Mouse (Mus musculus) hindbrain, embryonic 13.5 days (tissue): ENCODE data around the gene Wnt1. TPM values are rescaled to one million over a fixed set of nuclear protein-coding genes. Genes with fewer than 3 reads are reported as not detected.

ENCODE experiments used
- ATAC-seq: fragments of 200-750 bp; cut with Nextera tagmentation; 2 replicates; pipeline ENCODE4 v1.8.0; 2017; ENCODE audit warnings: moderate TSS enrichment; ENCODE audit not compliant: low FRiP score
- H3K27ac ChIP-seq: fragments of 300-500 bp; sonication (generic); 2 replicates; pipeline ENCODE4 v1.5.1; 2015; ENCODE audit warnings: inconsistent platforms, mild to moderate bottlenecking, moderate library complexity
- H3K27me3 ChIP-seq: fragments of 300-500 bp; sonication (generic); 2 replicates; pipeline ENCODE4 v1.6.1; 2015; ENCODE audit warnings: mild to moderate bottlenecking, inconsistent platforms
- H3K36me3 ChIP-seq: fragments of 300-500 bp; sonication (generic); 2 replicates; pipeline ENCODE4 v1.6.1; 2015; ENCODE audit warnings: mild to moderate bottlenecking, inconsistent platforms
- H3K4me1 ChIP-seq: fragments of 300-500 bp; sonication (generic); replicated peaks from 2 replicates; pipeline ENCODE4 v1.6.1; 2015; ENCODE audit warnings: inconsistent platforms
- H3K4me2 ChIP-seq: fragments of 300-500 bp; sonication (generic); 2 replicates; pipeline ENCODE4 v1.6.1; 2015; ENCODE audit warnings: inconsistent platforms, mild to moderate bottlenecking, moderate library complexity
- H3K4me3 ChIP-seq: fragments of 300-500 bp; sonication (generic); 2 replicates; pipeline ENCODE4 v1.5.1; 2015; ENCODE audit warnings: mild to moderate bottlenecking, inconsistent platforms
- H3K9ac ChIP-seq: fragments of 300-500 bp; sonication (generic); 2 replicates; pipeline ENCODE4 v1.6.1; 2015; ENCODE audit warnings: mild to moderate bottlenecking, inconsistent platforms
- H3K9me3 ChIP-seq: fragments of 300-500 bp; sonication (generic); 2 replicates; pipeline ENCODE4 v1.6.1; 2016; ENCODE audit warnings: inconsistent platforms
- WGBS: fragments of 180-500 bp; shearing (Covaris S2); methylation state at CpG from one replicate; pipeline ENCODE4 v1.1.7; 2015; 5-methylcytosine and 5-hydroxymethylcytosine counted together
- polyA plus RNA-seq: library from polyadenylated mRNA; unstranded; fragments of >200 nt; fragmentation: Nextera tagmentation; extraction: Ambion mirVana; gene quantifications from 2 replicates; pipeline ENCODE4 v1.2.1, GENCODE M21; 2015

Gene Wnt1
- polyA plus RNA-seq, 1 experiment from 2014 or later: 4.6 TPM

- no peaks in the 10 kb centered on the region for H3K27me3 ChIP-seq
- no peaks in the 10 kb centered on the region for H3K9me3 ChIP-seq
- peak overlapping the region; percentile 77 for H3K4me2 ChIP-seq
- no peak for ATAC-seq
- H3K27ac ChIP-seq: peak overlapping the region; percentile 20; the same call in 1 of the 2 replicates
- peaks cover 50% of the 10 kb centered on the region for H3K36me3 ChIP-seq
- H3K4me3 ChIP-seq: no peak overlapping the region
- 63% methylated on average over 12 of the region's 12 CpGs for WGBS
- H3K9ac ChIP-seq: no peak overlapping the region
- peaks cover 18% of the 10 kb centered on the region for H3K4me1 ChIP-seq
These were observed 42.8 kb downstream of the Wnt1 start for GRCm38 (mm10) chr15:98832161-98833058.

- Histone ChIP-seq H3K9ac (no peak overlapping the region), H3K4me2 (no peak overlapping the region), H3K36me3 (peaks cover 54% of the 10 kb centered on the region), H3K27ac (no peak overlapping the region), H3K4me3 (no peak overlapping the region), H3K4me1 (peaks cover 18% of the 10 kb centered on the region), H3K9me3 (no peaks in the 10 kb centered on the region), H3K27me3 (no peaks in the 10 kb centered on the region)
- ATAC-seq: no peak
- WGBS: 89% methylated on average over 11 of the region's 11 CpGs
These were observed 43.6 kb downstream of the Wnt1 start for GRCm38 (mm10) chr15:98833281-98833680.

GRCm38 (mm10) chr15:98834059-98834458 lies 44.4 kb downstream of the Wnt1 start:
- no peak overlapping the region for H3K4me2 ChIP-seq
- WGBS: 87% methylated on average over 13 of the region's 13 CpGs
- no peak for ATAC-seq
- H3K27ac ChIP-seq: no peak overlapping the region
- peak overlapping the region; percentile 46; the same call in 1 of the 2 replicates for H3K9ac ChIP-seq
- H3K9me3 ChIP-seq: no peaks in the 10 kb centered on the region
- no peaks in the 10 kb centered on the region for H3K27me3 ChIP-seq
- H3K4me1 ChIP-seq: peaks cover 16% of the 10 kb centered on the region
- no peak overlapping the region for H3K4me3 ChIP-seq
- H3K36me3 ChIP-seq: peaks cover 62% of the 10 kb centered on the region

- H3K27me3 ChIP-seq: no peaks in the 10 kb centered on the region
- H3K4me2 ChIP-seq: no peak overlapping the region
- no peak overlapping the region for H3K27ac ChIP-seq
- peaks cover 7% of the 10 kb centered on the region for H3K4me1 ChIP-seq
- no peak for ATAC-seq
- no peaks in the 10 kb centered on the region for H3K9me3 ChIP-seq
- peaks cover 75% of the 10 kb centered on the region for H3K36me3 ChIP-seq
- no peak overlapping the region for H3K9ac ChIP-seq
- H3K4me3 ChIP-seq: no peak overlapping the region
- WGBS: 95% methylated on average over 14 of the region's 14 CpGs
These were observed 45.6 kb downstream of the Wnt1 start for GRCm38 (mm10) chr15:98835291-98835690.

GRCm38 (mm10) chr15:98837006-98837742 lies 47.5 kb downstream of the Wnt1 start:
- no peaks in the 10 kb centered on the region for H3K9me3 ChIP-seq
- WGBS: 95% methylated on average over 21 of the region's 21 CpGs
- ATAC-seq: no peak
- H3K4me3 ChIP-seq: no peak overlapping the region
- H3K27ac ChIP-seq: no peak overlapping the region
- H3K4me2 ChIP-seq: no peak overlapping the region
- H3K36me3 ChIP-seq: peaks cover 93% of the 10 kb centered on the region
- H3K9ac ChIP-seq: no peak overlapping the region
- H3K27me3 ChIP-seq: no peaks in the 10 kb centered on the region
- peaks cover under 1% of the 10 kb centered on the region for H3K4me1 ChIP-seq

GRCm38 (mm10) chr15:98837743-98838103 lies 48.1 kb downstream of the Wnt1 start:
- Histone ChIP-seq H3K9ac (no peak overlapping the region), H3K36me3 (peaks cover 99% of the 10 kb centered on the region), H3K4me3 (no peak overlapping the region), H3K27ac (no peak overlapping the region), H3K4me2 (no peak overlapping the region), H3K9me3 (no peaks in the 10 kb centered on the region), H3K4me1 (no peaks in the 10 kb centered on the region), H3K27me3 (no peaks in the 10 kb centered on the region)
- ATAC-seq: no peak
- 81% methylated on average over 4 of the region's 4 CpGs for WGBS

GRCm38 (mm10) chr15:98839161-98839560 lies 49.5 kb downstream of the Wnt1 start:
- Histone ChIP-seq H3K9ac (no peak overlapping the region), H3K4me1 (no peaks in the 10 kb centered on the region), H3K9me3 (no peaks in the 10 kb centered on the region), H3K4me2 (no peak overlapping the region), H3K4me3 (no peak overlapping the region), H3K36me3 (peaks cover 100% of the 10 kb centered on the region), H3K27ac (no peak overlapping the region), H3K27me3 (no peaks in the 10 kb centered on the region)
- 95% methylated on average over 14 of the region's 14 CpGs for WGBS
- ATAC-seq: no peak

GRCm38 (mm10) chr15:98839671-98840585 lies 50.3 kb downstream of the Wnt1 start:
- H3K9me3 ChIP-seq: no peaks in the 10 kb centered on the region
- H3K36me3 ChIP-seq: peaks cover 100% of the 10 kb centered on the region
- no peak overlapping the region for H3K27ac ChIP-seq
- no peaks in the 10 kb centered on the region for H3K4me1 ChIP-seq
- WGBS: 94% methylated on average over 30 of the region's 30 CpGs
- no peaks in the 10 kb centered on the region for H3K27me3 ChIP-seq
- no peak for ATAC-seq
- H3K4me3 ChIP-seq: no peak overlapping the region
- no peak overlapping the region for H3K4me2 ChIP-seq
- H3K9ac ChIP-seq: no peak overlapping the region

Other genes with a start within 250 kb of the Wnt1 start
- 69.7 and 77.0 TPM in 2 replicates for gene Ccnt1, start 218.9 kb upstream of the Wnt1 start, polyA plus RNA-seq
- gene 4930415O20Rik, start 218.9 kb upstream of the Wnt1 start, polyA plus RNA-seq: 0.39 TPM in 1 of 2 replicates, not detected in the other
- 10.1 and 11.7 TPM in 2 replicates for gene Adcy6, start 179.8 kb upstream of the Wnt1 start, polyA plus RNA-seq
- 124 and 135 TPM in 2 replicates for gene Cacnb3, start 159.0 kb upstream of the Wnt1 start, polyA plus RNA-seq
- gene Ddx23, start 127.0 kb upstream of the Wnt1 start, polyA plus RNA-seq: 27.5 and 28.0 TPM in 2 replicates
- gene Rnd1, start 112.4 kb upstream of the Wnt1 start, polyA plus RNA-seq: 7.3 and 7.4 TPM in 2 replicates
- gene Ccdc65, start 81.7 kb upstream of the Wnt1 start, polyA plus RNA-seq: 3.6 and 4.3 TPM in 2 replicates
- gene Fkbp11, start 61.7 kb upstream of the Wnt1 start, polyA plus RNA-seq: 5.1 and 6.6 TPM in 2 replicates
- 68.4 and 71.7 TPM in 2 replicates for gene Arf3, start 26.6 kb upstream of the Wnt1 start, polyA plus RNA-seq
- 0.12 TPM in 1 of 2 replicates, not detected in the other for gene Wnt10b, start 11.7 kb upstream of the Wnt1 start, polyA plus RNA-seq
- 0.63 and 0.69 TPM in 2 replicates for gene Ddn, start 19.6 kb downstream of the Wnt1 start, polyA plus RNA-seq
- gene Prkag1, start 41.7 kb downstream of the Wnt1 start, polyA plus RNA-seq: 73.4 and 77.5 TPM in 2 replicates
- gene Kmt2d, start 81.3 kb downstream of the Wnt1 start, polyA plus RNA-seq: 11.6 and 12.1 TPM in 2 replicates
- gene Rhebl1, start 104.7 kb downstream of the Wnt1 start, polyA plus RNA-seq: 29.7 and 34.7 TPM in 2 replicates
- gene Dhh, start 108.7 kb downstream of the Wnt1 start, polyA plus RNA-seq: 1.7 and 2.2 TPM in 2 replicates
- 37.7 and 38.3 TPM in 2 replicates for gene Lmbr1l, start 128.4 kb downstream of the Wnt1 start, polyA plus RNA-seq
- 1,016 and 1,054 TPM in 2 replicates for gene Tuba1b, start 144.7 kb downstream of the Wnt1 start, polyA plus RNA-seq
- gene Gm49450, start 163.7 kb downstream of the Wnt1 start, polyA plus RNA-seq: not detected in 2 replicates
- gene Tuba1a, start 163.8 kb downstream of the Wnt1 start, polyA plus RNA-seq: 15,152 and 15,804 TPM in 2 replicates
- 28.1 and 28.2 TPM in 2 replicates for gene Tuba1c, start 240.0 kb downstream of the Wnt1 start, polyA plus RNA-seq